Mouse (Mus musculus): ENCODE measurements around the gene Ralb.

- TF ChIP-seq CTCF (IDR thresholded peaks at IDR 0.05; ENCODE audit: insufficient read depth, low read depth, low read length) (no peak), POLR2A (IDR thresholded peaks at IDR 0.05; ENCODE audit: insufficient read depth, low read depth, low read length) (no peak)
Measured at GRCm38 (mm10) chr1:119546490-119546889, 41.9 kb upstream of the Ralb start.

All from olfactory bulb, adult 2 months (tissue).